Mouse (Mus musculus) heart, embryonic 14.5 days (tissue): Measurements from ENCODE around the gene Tmem185b. TPM values are rescaled to one million over a fixed set of nuclear protein-coding genes. Genes with fewer than 3 reads are reported as not detected.

Source experiments
- ATAC-seq: fragments of 200-750 bp; cut with Nextera tagmentation; 2 replicates; pipeline ENCODE4 v1.8.0; 2017; ENCODE audit warnings: low read depth, moderate TSS enrichment; ENCODE audit not compliant: insufficient number of reproducible peaks, insufficient read depth, low FRiP score
- H3K27ac ChIP-seq, 2 experiments: fragments of 200-500 bp in 1 of 2; fragments of 300-500 bp in 1 of 2; sonication (generic) in 1 of 2; replicated peaks in 1 of 2; 2 replicates each; pipeline ENCODE4 v1.5.1; 2012 to 2014; ENCODE audit warnings: low read depth in 2 of 2, low read length in 2 of 2, control low read depth in 1 of 2, mild to moderate bottlenecking in 1 of 2, mixed read lengths in 1 of 2; ENCODE audit not compliant: control insufficient read depth in 1 of 2, insufficient read depth in 1 of 2
- H3K27me3 ChIP-seq: fragments of 300-500 bp; sonication (generic); 2 replicates; pipeline ENCODE4 v1.6.1; 2014; ENCODE audit warnings: mild to moderate bottlenecking, low read length, control low read depth; ENCODE audit not compliant: control insufficient read depth, insufficient read depth
- H3K36me3 ChIP-seq: fragments of 300-500 bp; sonication (generic); 2 replicates; pipeline ENCODE4 v1.6.1; 2014; ENCODE audit warnings: mild to moderate bottlenecking, control low read depth, low read length, mixed read lengths; ENCODE audit not compliant: control insufficient read depth, insufficient read depth
- H3K4me1 ChIP-seq, 2 experiments: fragments of 200-500 bp in 1 of 2; fragments of 300-500 bp in 1 of 2; sonication (generic) in 1 of 2; 2 replicates each; pipeline ENCODE4 v1.6.1; 2012 to 2014; ENCODE audit warnings: low read length in 2 of 2, control low read depth in 1 of 2, mixed read lengths in 1 of 2; ENCODE audit not compliant: control insufficient read depth in 2 of 2, insufficient read depth in 2 of 2
- H3K4me2 ChIP-seq: fragments of 300-500 bp; sonication (generic); 2 replicates; pipeline ENCODE4 v1.6.1; 2014; ENCODE audit warnings: mild to moderate bottlenecking, low read length
- H3K4me3 ChIP-seq, 2 experiments: fragments of 200-500 bp in 1 of 2; fragments of 300-500 bp in 1 of 2; sonication (generic) in 1 of 2; 2 replicates each; pipeline ENCODE4 v1.5.1; 2012 to 2014; ENCODE audit warnings: low read length in 2 of 2, mild to moderate bottlenecking in 2 of 2, control low read depth in 1 of 2, low read depth in 1 of 2, moderate library complexity in 1 of 2; ENCODE audit not compliant: control insufficient read depth in 1 of 2, insufficient read depth in 1 of 2
- H3K9ac ChIP-seq: fragments of 300-500 bp; sonication (generic); 2 replicates; pipeline ENCODE4 v1.6.1; 2014; ENCODE audit warnings: mild to moderate bottlenecking, low read length
- H3K9me3 ChIP-seq: fragments of 300-500 bp; sonication (generic); 2 replicates; pipeline ENCODE4 v1.6.1; 2016; ENCODE audit warnings: low read length, control low read depth; ENCODE audit not compliant: control insufficient read depth
- WGBS: fragments of 180-500 bp; shearing (Covaris S2); extraction: QIAGEN DNeasy Blood & Tissue Kit; methylation state at CpG from one replicate; pipeline ENCODE4 v1.1.7; 2014; 5-methylcytosine and 5-hydroxymethylcytosine counted together
- polyA plus RNA-seq: library from polyadenylated mRNA; unstranded; fragments of >200 nt; fragmentation: Nextera tagmentation; extraction: Ambion mirVana; gene quantifications from 2 replicates; pipeline ENCODE4 v1.2.1, GENCODE M21; 2014

The Tmem185b gene
- polyA plus RNA-seq, 1 experiment from 2014 or later, result 25.7 TPM

- ATAC-seq, result no peak
- Histone ChIP-seq H3K9me3 (no peaks in the 10 kb centered on the region), H3K27ac (no peak overlapping the region), H3K36me3 (peaks cover 12% of the 10 kb centered on the region; the same call in 1 of the 2 replicates), H3K27me3 (no peaks in the 10 kb centered on the region), H3K4me2 (no peak overlapping the region), H3K9ac (no peak overlapping the region), H3K4me1 (peaks cover 7 to 18% of the 10 kb centered on the region in 2 experiments), H3K4me3 (no peak overlapping the region)
- 74% methylated on average over 3 of the region's 3 CpGs for WGBS
These were observed 20.5 kb downstream of the Tmem185b start for GRCm38 (mm10) chr1:119546490-119546889.

GRCm38 (mm10) chr1:119548668-119549326, 22.8 kb downstream of the Tmem185b start:
- ATAC-seq, result no peak
- Histone ChIP-seq H3K4me2 (no peak overlapping the region), H3K9ac (no peak overlapping the region), H3K4me1 (peaks cover 7 to 14% of the 10 kb centered on the region in 2 experiments; a peak in 3 of 4 replicates), H3K27me3 (no peaks in the 10 kb centered on the region), H3K27ac (no peak overlapping the region), H3K36me3 (peaks cover 19% of the 10 kb centered on the region; the same call in 1 of the 2 replicates), H3K9me3 (no peaks in the 10 kb centered on the region), H3K4me3 (no peak overlapping the region)
- 65% methylated on average over 7 of the region's 7 CpGs for WGBS

DNA sequence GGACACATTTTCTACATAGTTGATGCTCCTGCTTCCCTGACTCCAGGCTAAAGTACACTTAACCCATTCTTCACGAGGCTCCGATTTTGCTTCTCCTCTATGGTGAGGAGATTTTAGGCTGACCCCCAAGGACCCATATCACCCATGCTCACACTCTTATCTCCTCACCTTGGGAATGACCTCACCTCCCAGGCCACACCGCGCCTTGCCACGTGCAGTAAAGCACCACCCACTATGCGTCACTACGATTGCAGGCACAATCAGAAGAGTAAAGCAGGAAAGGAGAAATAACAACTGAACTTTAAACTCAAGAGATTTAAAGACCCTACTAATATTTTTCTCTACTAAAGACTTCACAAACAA, 23.3 kb downstream of the Tmem185b start:
- 59% methylated on average over 7 of the region's 7 CpGs for WGBS
- Histone ChIP-seq H3K27ac (no peak overlapping the region), H3K4me3 (no peak overlapping the region), H3K4me1 (peaks cover 7 to 14% of the 10 kb centered on the region in 2 experiments; a peak in 3 of 4 replicates), H3K9me3 (no peaks in the 10 kb centered on the region), H3K36me3 (peaks cover 24% of the 10 kb centered on the region), H3K27me3 (no peaks in the 10 kb centered on the region), H3K9ac (no peak overlapping the region), H3K4me2 (no peak overlapping the region)
- no peak for ATAC-seq

GRCm38 (mm10) chr1:119550064-119550463, 24.1 kb downstream of the Tmem185b start:
- Histone ChIP-seq H3K27ac (no peak overlapping the region), H3K9ac (no peak overlapping the region), H3K27me3 (no peaks in the 10 kb centered on the region), H3K36me3 (peaks cover 29% of the 10 kb centered on the region), H3K9me3 (no peaks in the 10 kb centered on the region), H3K4me3 (no peak overlapping the region), H3K4me2 (no peak overlapping the region), H3K4me1 (peaks cover 5 to 8% of the 10 kb centered on the region in 2 experiments; a peak in 3 of 4 replicates)
- ATAC-seq, result no peak
- 87% methylated on average over 2 of the region's 2 CpGs for WGBS

DNA sequence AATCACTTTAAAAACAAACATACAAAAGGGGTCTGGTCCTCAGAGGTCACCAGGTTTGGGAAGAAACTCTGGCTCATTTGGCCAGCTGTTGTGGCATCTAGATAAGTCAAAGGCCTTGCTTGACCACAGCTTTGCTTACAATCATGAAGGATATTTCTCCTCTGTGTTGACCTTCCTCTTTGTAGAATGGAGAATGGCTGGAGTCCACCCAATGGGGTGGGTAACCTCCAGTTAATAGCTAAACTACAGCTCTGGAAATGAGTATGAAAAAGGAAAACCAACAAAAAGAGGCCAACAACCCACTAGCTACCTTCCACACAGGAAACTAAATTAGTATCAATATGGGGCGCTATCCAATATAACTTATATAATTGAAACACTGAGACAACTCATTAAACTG, 25.7 kb downstream of the Tmem185b start:
- H3K27me3 ChIP-seq, result no peaks in the 10 kb centered on the region
- no peak overlapping the region for H3K9ac ChIP-seq
- H3K4me1 ChIP-seq, result peaks cover 0 to 1% of the 10 kb centered on the region in 2 experiments; a peak in 2 of 4 replicates
- no peak overlapping the region for H3K4me3 ChIP-seq
- no peak overlapping the region for H3K4me2 ChIP-seq
- H3K9me3 ChIP-seq, result no peaks in the 10 kb centered on the region
- no peak for ATAC-seq
- WGBS, result 97% methylated on average over 1 of the region's 1 CpGs
- H3K27ac ChIP-seq, result no peak overlapping the region
- peaks cover 29% of the 10 kb centered on the region for H3K36me3 ChIP-seq

- Histone ChIP-seq H3K27me3 (no peaks in the 10 kb centered on the region), H3K36me3 (peaks cover 24% of the 10 kb centered on the region), H3K4me1 (no peaks in the 10 kb centered on the region; a peak in 1 of 4 replicates), H3K4me3 (no peak overlapping the region), H3K9ac (no peak overlapping the region), H3K27ac (no peak overlapping the region), H3K9me3 (0 out of 2 replicates have a peak, but pooled peaks cover under 1% of the 10 kb centered on the region), H3K4me2 (no peak overlapping the region)
- WGBS, result 58% methylated on average over 5 of the region's 5 CpGs
- ATAC-seq, result no peak
These were observed 29.7 kb downstream of the Tmem185b start for GRCm38 (mm10) chr1:119555651-119556050.

DNA sequence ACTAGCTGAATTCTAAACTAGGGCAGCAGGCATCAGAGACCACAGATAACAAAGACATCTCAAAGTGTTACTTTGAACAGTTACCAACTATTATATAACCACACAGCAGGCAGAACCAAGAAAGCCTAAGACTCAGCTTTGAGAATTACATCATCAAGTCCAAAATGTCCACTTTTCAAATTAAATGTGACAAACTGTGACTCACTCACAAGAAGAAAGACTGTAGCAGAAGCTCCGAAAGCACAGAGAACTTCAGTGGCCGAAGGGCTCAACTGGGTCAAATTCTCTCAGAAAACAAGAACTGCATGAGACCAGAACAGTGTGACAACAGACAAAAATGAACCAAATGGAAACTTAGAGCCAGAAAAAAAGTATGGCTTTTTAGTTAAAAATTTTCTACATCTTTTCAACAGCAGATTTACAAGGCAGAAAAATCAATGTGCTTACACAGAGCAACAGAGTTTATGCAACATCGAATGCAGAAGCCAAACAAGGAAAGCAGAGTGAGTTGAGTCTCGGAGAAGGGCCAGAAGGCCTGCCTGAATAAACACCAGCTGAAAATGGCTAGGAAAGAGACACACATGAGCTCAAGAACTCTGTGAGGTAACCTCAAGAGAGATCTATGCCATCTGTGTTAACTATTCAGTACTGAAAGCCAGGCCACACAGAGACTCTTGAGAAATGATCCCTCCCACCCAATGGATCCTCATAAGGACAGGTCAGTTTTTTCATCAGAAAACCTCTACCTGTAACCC, 31.9 kb downstream of the Tmem185b start:
- Histone ChIP-seq H3K4me1 (no peaks in the 10 kb centered on the region; a peak in 1 of 4 replicates), H3K36me3 (peaks cover 15% of the 10 kb centered on the region)

More for the DNA sequence above, 31.9 kb downstream of the Tmem185b start:
- ATAC-seq, result no peak
- H3K4me3 ChIP-seq, result no peak overlapping the region
- no peak overlapping the region for H3K9ac ChIP-seq
- no peaks in the 10 kb centered on the region for H3K27me3 ChIP-seq
- no peak overlapping the region for H3K27ac ChIP-seq
- H3K9me3 ChIP-seq, result 0 out of 2 replicates have a peak, but pooled peaks cover 5% of the 10 kb centered on the region
- 91% methylated on average over 4 of the region's 4 CpGs for WGBS
- no peak overlapping the region for H3K4me2 ChIP-seq
